Mouse (Mus musculus): ENCODE measurements around the gene Myog. TPM values are rescaled to one million over a fixed set of nuclear protein-coding genes. Genes with fewer than 3 reads are reported as not detected.

Myog gene
- polyA plus RNA-seq, 1 experiment from 2014 or later, result 1.4 TPM

DNA sequence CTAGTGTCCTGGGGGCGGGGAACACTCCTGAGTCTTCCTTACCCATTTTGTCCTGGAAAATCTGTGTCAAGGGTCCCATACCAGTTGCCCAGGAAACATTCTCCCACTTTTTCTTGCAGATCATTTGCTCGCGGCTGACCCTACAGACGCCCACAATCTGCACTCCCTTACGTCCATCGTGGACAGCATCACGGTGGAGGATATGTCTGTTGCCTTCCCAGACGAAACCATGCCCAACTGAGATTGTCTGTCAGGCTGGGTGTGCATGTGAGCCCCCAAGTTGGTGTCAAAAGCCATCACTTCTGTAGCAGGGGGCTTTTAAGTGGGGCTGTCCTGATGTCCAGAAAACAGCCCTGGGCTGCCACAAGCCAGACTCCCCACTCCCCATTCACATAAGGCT, 1.8 kb downstream of the Myog start:
- 70% methylated on average over 8 of the region's 8 CpGs for WGBS
- no peaks in the 10 kb centered on the region for H3K36me3 ChIP-seq (ENCODE audit: control insufficient read depth, insufficient read depth, low read length)
- no peak overlapping the region for H3K27ac ChIP-seq (ENCODE audit: low read depth, low read length)
- no peaks in the 10 kb centered on the region for H3K4me1 ChIP-seq (ENCODE audit: control insufficient read depth, insufficient read depth, low read length)
- no peaks in the 10 kb centered on the region for H3K27me3 ChIP-seq (ENCODE audit: control insufficient read depth, insufficient read depth, low read length)
- H3K4me3 ChIP-seq (ENCODE audit: low read length), result no peak overlapping the region
- H3K9me3 ChIP-seq (ENCODE audit: control insufficient read depth, low read length), result no peaks in the 10 kb centered on the region
- H3K9ac ChIP-seq (ENCODE audit: low read depth, low read length), result no peak overlapping the region
- no peak overlapping the region for H3K4me2 ChIP-seq (replicated peaks; ENCODE audit: low read depth, low read length)
- ATAC-seq (ENCODE audit: low FRiP score, low TSS enrichment), result no peak

- Histone ChIP-seq H3K36me3 (ENCODE audit: control insufficient read depth, insufficient read depth, low read length) (no peaks in the 10 kb centered on the region), H3K27me3 (ENCODE audit: control insufficient read depth, insufficient read depth, low read length) (no peaks in the 10 kb centered on the region), H3K27ac (ENCODE audit: low read depth, low read length) (no peak overlapping the region), H3K4me3 (ENCODE audit: low read length) (no peak overlapping the region), H3K9ac (ENCODE audit: low read depth, low read length) (no peak overlapping the region), H3K4me1 (ENCODE audit: control insufficient read depth, insufficient read depth, low read length) (no peaks in the 10 kb centered on the region), H3K9me3 (ENCODE audit: control insufficient read depth, low read length) (no peaks in the 10 kb centered on the region), H3K4me2 (replicated peaks; ENCODE audit: low read depth, low read length) (no peak overlapping the region)
- no peak for ATAC-seq (ENCODE audit: low FRiP score, low TSS enrichment)
- WGBS, result 30% methylated on average over 5 of the region's 5 CpGs
These were observed 2.3 kb downstream of the Myog start for GRCm38 (mm10) chr1:134292073-134292472.

DNA sequence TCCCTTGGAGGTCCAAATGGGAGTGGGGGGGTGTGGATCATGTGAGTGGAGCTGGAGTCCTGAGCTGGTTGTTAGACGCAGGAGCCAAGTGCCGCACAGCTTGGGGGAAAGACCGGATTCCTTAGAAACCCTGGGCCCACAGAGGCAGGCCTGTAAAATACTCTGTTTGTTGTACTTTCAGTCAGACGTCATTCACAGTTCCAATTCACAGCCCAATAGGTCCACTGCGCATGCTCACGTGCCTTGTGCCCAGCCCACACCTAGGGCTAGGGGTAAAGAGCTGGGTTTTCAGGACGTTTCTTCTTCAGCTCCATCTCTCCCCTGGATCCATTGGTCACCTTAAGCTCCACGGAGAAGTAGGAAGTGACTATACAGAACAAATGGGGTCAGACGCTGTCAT, 2.8 kb downstream of the Myog start:
- Histone ChIP-seq H3K9ac (ENCODE audit: low read depth, low read length) (no peak overlapping the region), H3K27me3 (ENCODE audit: control insufficient read depth, insufficient read depth, low read length) (peaks cover 5% of the 10 kb centered on the region), H3K27ac (ENCODE audit: low read depth, low read length) (no peak overlapping the region), H3K36me3 (ENCODE audit: control insufficient read depth, insufficient read depth, low read length) (no peaks in the 10 kb centered on the region), H3K4me3 (ENCODE audit: low read length) (no peak overlapping the region), H3K9me3 (ENCODE audit: control insufficient read depth, low read length) (no peaks in the 10 kb centered on the region), H3K4me2 (replicated peaks; ENCODE audit: low read depth, low read length) (no peak overlapping the region), H3K4me1 (ENCODE audit: control insufficient read depth, insufficient read depth, low read length) (no peaks in the 10 kb centered on the region)
- ATAC-seq (ENCODE audit: low FRiP score, low TSS enrichment), result no peak
- 50% methylated on average over 9 of the region's 9 CpGs for WGBS

GRCm38 (mm10) chr1:134293276-134293675, 3.5 kb downstream of the Myog start:
- Histone ChIP-seq H3K27me3 (ENCODE audit: control insufficient read depth, insufficient read depth, low read length) (peaks cover 11% of the 10 kb centered on the region), H3K27ac (ENCODE audit: low read depth, low read length) (no peak overlapping the region), H3K4me3 (ENCODE audit: low read length) (no peak overlapping the region), H3K9ac (ENCODE audit: low read depth, low read length) (no peak overlapping the region), H3K4me1 (ENCODE audit: control insufficient read depth, insufficient read depth, low read length) (0 out of 2 replicates have a peak, but pooled peaks cover under 1% of the 10 kb centered on the region), H3K4me2 (replicated peaks; ENCODE audit: low read depth, low read length) (no peak overlapping the region), H3K36me3 (ENCODE audit: control insufficient read depth, insufficient read depth, low read length) (no peaks in the 10 kb centered on the region), H3K9me3 (ENCODE audit: control insufficient read depth, low read length) (no peaks in the 10 kb centered on the region)
- ATAC-seq (ENCODE audit: low FRiP score, low TSS enrichment), result no peak
- WGBS, result 86% methylated on average over 7 of the region's 7 CpGs

GRCm38 (mm10) chr1:134293738-134294604, 4.2 kb downstream of the Myog start:
- 71% methylated on average over 3 of the region's 3 CpGs for WGBS
- H3K36me3 ChIP-seq (ENCODE audit: control insufficient read depth, insufficient read depth, low read length), result no peaks in the 10 kb centered on the region
- H3K27ac ChIP-seq (ENCODE audit: low read depth, low read length), result no peak overlapping the region
- ATAC-seq (ENCODE audit: low FRiP score, low TSS enrichment), result no peak
- H3K9ac ChIP-seq (ENCODE audit: low read depth, low read length), result no peak overlapping the region
- no peak overlapping the region for H3K4me3 ChIP-seq (ENCODE audit: low read length)
- 0 out of 2 replicates have a peak, but pooled peaks cover 4% of the 10 kb centered on the region for H3K4me1 ChIP-seq (ENCODE audit: control insufficient read depth, insufficient read depth, low read length)
- H3K27me3 ChIP-seq (ENCODE audit: control insufficient read depth, insufficient read depth, low read length), result peaks cover 17% of the 10 kb centered on the region
- H3K4me2 ChIP-seq (replicated peaks; ENCODE audit: low read depth, low read length), result no peak overlapping the region
- no peaks in the 10 kb centered on the region for H3K9me3 ChIP-seq (ENCODE audit: control insufficient read depth, low read length)

GRCm38 (mm10) chr1:134297265-134297664, 7.5 kb downstream of the Myog start:
- Histone ChIP-seq H3K27ac (ENCODE audit: low read depth, low read length) (no peak overlapping the region), H3K9ac (ENCODE audit: low read depth, low read length) (no peak overlapping the region), H3K4me3 (ENCODE audit: low read length) (no peak overlapping the region), H3K36me3 (ENCODE audit: control insufficient read depth, insufficient read depth, low read length) (no peaks in the 10 kb centered on the region), H3K4me1 (ENCODE audit: control insufficient read depth, insufficient read depth, low read length) (peaks cover 4% of the 10 kb centered on the region; the same call in 1 of the 2 replicates), H3K9me3 (ENCODE audit: control insufficient read depth, low read length) (no peaks in the 10 kb centered on the region), H3K27me3 (ENCODE audit: control insufficient read depth, insufficient read depth, low read length) (peaks cover 21% of the 10 kb centered on the region), H3K4me2 (replicated peaks; ENCODE audit: low read depth, low read length) (no peak overlapping the region)
- WGBS, result 86% methylated on average over 8 of the region's 8 CpGs
- ATAC-seq (ENCODE audit: low FRiP score, low TSS enrichment), result no peak

DNA sequence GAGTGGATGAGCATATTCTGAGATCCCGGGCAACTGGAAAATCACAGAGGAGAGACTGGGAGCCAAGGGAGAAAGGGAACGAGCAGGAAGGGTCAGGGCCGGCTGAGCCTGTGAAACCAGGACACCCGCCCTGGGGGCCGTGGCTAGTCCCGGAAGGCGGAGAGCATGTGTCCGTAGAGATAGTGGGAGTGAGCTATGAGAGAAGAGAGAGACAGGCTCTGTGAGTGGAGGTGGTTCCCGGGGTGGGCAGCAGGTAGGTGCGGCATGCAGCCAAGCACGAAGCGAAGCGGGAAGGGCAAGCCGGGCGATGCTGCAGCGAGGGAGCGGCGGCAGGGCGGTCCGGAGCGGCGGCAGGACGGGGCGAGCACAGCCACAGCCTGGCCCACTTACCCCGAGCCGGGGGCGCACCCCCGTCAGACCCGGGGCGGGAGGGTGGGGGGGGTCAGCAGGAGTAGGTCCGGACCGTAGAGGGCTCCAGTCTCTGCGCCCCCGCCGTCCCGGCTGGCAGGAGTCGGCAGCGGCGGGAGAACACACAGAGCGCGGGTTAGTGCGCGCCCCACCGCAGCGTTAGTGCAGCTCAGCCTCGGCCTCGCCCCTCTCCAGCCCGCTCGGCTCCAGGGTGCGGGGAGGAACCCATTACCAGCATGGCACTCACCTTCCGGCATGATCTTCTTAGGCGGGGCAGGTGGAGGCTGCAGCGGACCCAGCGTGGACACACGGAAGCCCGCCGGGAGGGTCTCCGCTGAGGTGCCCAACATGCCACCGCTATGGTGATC, 9.0 kb downstream of the Myog start:
- 3% methylated on average over 37 of the region's 59 CpGs for WGBS
- Histone ChIP-seq H3K27ac (ENCODE audit: low read depth, low read length) (no peak overlapping the region), H3K4me3 (ENCODE audit: low read length) (peak overlapping the region; percentile 49), H3K9me3 (ENCODE audit: control insufficient read depth, low read length) (no peaks in the 10 kb centered on the region), H3K9ac (ENCODE audit: low read depth, low read length) (peak overlapping the region; percentile 65), H3K27me3 (ENCODE audit: control insufficient read depth, insufficient read depth, low read length) (peaks cover 21% of the 10 kb centered on the region), H3K4me2 (replicated peaks; ENCODE audit: low read depth, low read length) (peak overlapping the region; percentile 95), H3K36me3 (ENCODE audit: control insufficient read depth, insufficient read depth, low read length) (no peaks in the 10 kb centered on the region), H3K4me1 (ENCODE audit: control insufficient read depth, insufficient read depth, low read length) (peaks cover 13% of the 10 kb centered on the region; the same call in 1 of the 2 replicates)
- ATAC-seq (ENCODE audit: low FRiP score, low TSS enrichment), result peak; percentile 68

DNA sequence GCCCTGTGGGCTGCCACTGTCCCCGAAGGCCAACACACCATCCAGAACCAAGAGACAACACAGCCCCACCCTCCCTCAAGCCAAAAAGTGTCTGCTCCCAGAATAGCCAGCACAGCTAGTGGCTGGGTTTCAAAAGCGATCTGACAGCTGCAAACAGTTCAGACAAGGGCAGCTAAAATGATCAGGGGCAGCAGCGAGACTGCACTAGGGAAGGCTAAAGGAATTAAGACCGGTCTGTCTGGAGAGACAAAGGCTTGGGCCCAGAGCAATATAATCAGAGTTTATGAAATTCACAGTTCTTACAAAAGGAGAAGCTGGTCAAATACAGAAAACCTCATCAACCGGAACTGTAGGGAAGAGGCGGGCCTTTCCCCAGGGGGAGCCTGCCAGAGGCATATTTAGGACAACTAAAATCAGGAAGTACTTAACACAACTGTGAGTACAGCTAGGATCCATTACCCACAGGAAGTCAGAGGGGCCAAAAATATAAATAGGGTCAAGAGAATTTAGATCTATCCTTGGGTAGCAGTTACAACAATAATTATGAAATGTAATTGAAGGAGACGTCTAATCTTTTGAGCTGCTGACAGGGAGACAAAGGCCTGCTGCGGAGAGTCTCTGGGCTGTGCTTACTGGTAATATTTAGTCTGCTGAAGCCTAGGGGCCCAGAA, 12.9 kb downstream of the Myog start:
- H3K4me1 ChIP-seq (ENCODE audit: control insufficient read depth, insufficient read depth, low read length), result peaks cover 13% of the 10 kb centered on the region; the same call in 1 of the 2 replicates
- 53% methylated on average over 8 of the region's 8 CpGs for WGBS
- no peaks in the 10 kb centered on the region for H3K36me3 ChIP-seq (ENCODE audit: control insufficient read depth, insufficient read depth, low read length)
- ATAC-seq (ENCODE audit: low FRiP score, low TSS enrichment), result no peak
- peak overlapping the region; percentile 42; the same call in 1 of the 2 replicates for H3K27ac ChIP-seq (ENCODE audit: low read depth, low read length)
- no peak overlapping the region for H3K4me3 ChIP-seq (ENCODE audit: low read length)
- 0 out of 2 replicates have a peak overlapping the region, but pooled peaks have one; percentile 2 for H3K9ac ChIP-seq (ENCODE audit: low read depth, low read length)
- no peaks in the 10 kb centered on the region for H3K9me3 ChIP-seq (ENCODE audit: control insufficient read depth, low read length)
- H3K27me3 ChIP-seq (ENCODE audit: control insufficient read depth, insufficient read depth, low read length), result peaks cover 16% of the 10 kb centered on the region
- no peak overlapping the region for H3K4me2 ChIP-seq (replicated peaks; ENCODE audit: low read depth, low read length)

Data from kidney, embryonic 14.5 days (tissue).